Mouse (Mus musculus) neural tube, embryonic 13.5 days (tissue): ENCODE measurements around the gene Eif2a. TPM values are rescaled to one million over a fixed set of nuclear protein-coding genes. Genes with fewer than 3 reads are reported as not detected.
"Not testable (repeated sequence)": the region's sequence is repeated elsewhere in the genome, so short reads cannot be mapped to it uniquely, and the experiment has no call there.

Experiments used
- ATAC-seq: fragments of 200-750 bp; cut with Nextera tagmentation; 2 replicates; pipeline ENCODE4 v1.8.0; 2017; ENCODE audit warnings: low read depth, mild to moderate bottlenecking, moderate TSS enrichment, moderate library complexity
- H3K27ac ChIP-seq: fragments of 300-500 bp; sonication (generic); replicated peaks from 2 replicates; pipeline ENCODE4 v1.5.1; 2015; ENCODE audit warnings: moderate library complexity, mild to moderate bottlenecking, inconsistent platforms
- H3K27me3 ChIP-seq: fragments of 300-500 bp; sonication (generic); 2 replicates; pipeline ENCODE4 v1.6.1; 2015; ENCODE audit warnings: mild to moderate bottlenecking, inconsistent platforms
- H3K36me3 ChIP-seq: fragments of 300-500 bp; sonication (generic); 2 replicates; pipeline ENCODE4 v1.6.1; 2015; ENCODE audit warnings: mild to moderate bottlenecking, inconsistent platforms
- H3K4me1 ChIP-seq: fragments of 300-500 bp; sonication (generic); replicated peaks from 2 replicates; pipeline ENCODE4 v1.6.1; 2015; ENCODE audit warnings: inconsistent platforms
- H3K4me2 ChIP-seq: fragments of 300-500 bp; sonication (generic); 2 replicates; pipeline ENCODE4 v1.6.1; 2015; ENCODE audit warnings: inconsistent platforms, mild to moderate bottlenecking, moderate library complexity
- H3K4me3 ChIP-seq: fragments of 300-500 bp; sonication (generic); 2 replicates; pipeline ENCODE4 v1.5.1; 2015; ENCODE audit warnings: mild to moderate bottlenecking, inconsistent platforms
- H3K9ac ChIP-seq: fragments of 300-500 bp; sonication (generic); 2 replicates; pipeline ENCODE4 v1.6.1; 2015; ENCODE audit warnings: moderate library complexity, mild to moderate bottlenecking, inconsistent platforms
- H3K9me3 ChIP-seq: fragments of 300-500 bp; sonication (generic); 2 replicates; pipeline ENCODE4 v1.6.1; 2016; ENCODE audit warnings: inconsistent platforms
- WGBS: fragments of 180-500 bp; shearing (Covaris S2); methylation state at CpG from one replicate; pipeline ENCODE4 v1.1.7; 2015; 5-methylcytosine and 5-hydroxymethylcytosine counted together
- polyA plus RNA-seq: library from polyadenylated mRNA; unstranded; fragments of >200 nt; fragmentation: Nextera tagmentation; extraction: Ambion mirVana; gene quantifications from 2 replicates; pipeline ENCODE4 v1.2.1, GENCODE M21; 2015

Eif2a gene
- polyA plus RNA-seq, 1 experiment from 2014 or later: 44.1 TPM

DNA sequence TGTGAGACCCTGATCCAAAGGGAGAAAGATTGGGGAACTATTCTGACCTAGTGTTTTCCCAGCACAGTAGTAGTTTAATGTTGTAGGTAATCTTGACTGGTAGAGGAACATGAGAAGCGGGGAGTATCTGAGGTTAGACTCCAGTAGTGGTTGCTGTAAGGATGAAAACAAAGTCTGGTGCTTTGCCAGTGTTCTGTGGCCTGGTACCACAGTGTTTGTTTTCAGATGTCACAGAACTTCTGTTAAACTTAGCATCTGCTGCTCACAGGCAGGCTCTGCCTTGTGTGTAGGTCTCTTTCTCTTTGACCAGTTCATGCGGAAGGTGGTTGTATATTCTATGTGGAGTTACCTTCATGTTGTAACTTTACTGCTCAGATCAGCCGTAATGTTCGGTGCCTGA, 55.9 kb downstream of the Eif2a start:
- Histone ChIP-seq H3K9ac (no peak overlapping the region), H3K4me3 (no peak overlapping the region), H3K4me1 (peaks cover 35% of the 10 kb centered on the region), H3K9me3 (no peaks in the 10 kb centered on the region), H3K27ac (no peak overlapping the region), H3K36me3 (peaks cover 14% of the 10 kb centered on the region), H3K4me2 (no peak overlapping the region), H3K27me3 (no peaks in the 10 kb centered on the region)
- WGBS: 88% methylated on average over 4 of the region's 4 CpGs
- ATAC-seq: no peak

DNA sequence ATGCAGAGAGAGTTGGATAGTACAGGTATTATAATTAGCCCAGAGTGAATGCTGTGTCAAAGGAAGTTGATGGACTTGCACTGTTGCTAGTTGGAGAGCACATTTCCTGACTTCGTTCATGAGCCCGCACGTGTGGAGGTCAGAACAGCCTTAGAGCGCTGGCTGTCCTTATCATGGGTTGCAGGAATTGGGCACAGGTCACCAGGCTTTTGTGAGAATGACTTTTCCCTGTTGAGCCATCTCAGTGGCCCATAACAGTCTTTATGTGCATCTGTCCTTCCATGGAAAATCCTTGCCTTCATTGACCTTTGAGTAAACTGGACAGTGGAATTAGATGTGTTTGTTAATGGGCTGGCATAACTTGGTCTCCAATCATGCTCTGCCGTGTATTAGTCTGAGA, 56.7 kb downstream of the Eif2a start:
- no peaks in the 10 kb centered on the region for H3K9me3 ChIP-seq
- no peak for ATAC-seq
- 90% methylated on average over 5 of the region's 5 CpGs for WGBS
- H3K4me3 ChIP-seq: no peak overlapping the region
- peaks cover 35% of the 10 kb centered on the region for H3K4me1 ChIP-seq
- H3K4me2 ChIP-seq: no peak overlapping the region
- no peak overlapping the region for H3K27ac ChIP-seq
- peaks cover 22% of the 10 kb centered on the region for H3K36me3 ChIP-seq
- no peaks in the 10 kb centered on the region for H3K27me3 ChIP-seq
- no peak overlapping the region for H3K9ac ChIP-seq

DNA sequence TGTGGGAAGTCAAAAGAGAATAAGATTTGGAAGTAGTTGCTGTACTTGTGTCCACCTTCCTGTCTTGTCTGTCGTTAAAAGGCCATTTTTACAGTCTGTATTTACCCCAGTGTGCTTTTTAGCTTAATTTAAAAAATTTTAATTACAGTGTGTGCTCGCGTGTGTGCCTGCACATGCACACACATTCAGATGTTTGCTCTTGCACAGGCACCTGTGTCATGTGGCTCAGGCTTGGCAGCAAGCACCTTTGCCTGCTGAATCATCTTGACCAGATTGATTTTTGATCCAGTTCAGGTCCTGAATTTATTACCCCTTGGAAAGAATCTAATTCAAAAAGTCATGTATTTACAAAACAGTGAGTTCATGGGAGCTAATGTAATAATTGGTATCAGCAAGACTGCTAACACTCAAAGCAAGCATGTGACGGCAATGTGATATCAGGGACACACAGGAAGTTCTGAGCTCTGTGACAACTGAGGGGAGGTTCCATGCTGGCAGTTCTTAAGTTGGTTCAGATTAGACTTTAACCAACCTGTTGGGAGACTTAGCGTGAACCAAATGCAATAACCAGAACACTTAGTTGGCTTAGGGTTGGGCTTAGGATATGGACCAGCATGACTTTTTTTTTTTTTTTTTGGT, 57.3 kb downstream of the Eif2a start:
- ATAC-seq: no peak
- whole genome bisulfite sequencing: 86% methylated on average over 5 of the region's 5 CpGs

DNA sequence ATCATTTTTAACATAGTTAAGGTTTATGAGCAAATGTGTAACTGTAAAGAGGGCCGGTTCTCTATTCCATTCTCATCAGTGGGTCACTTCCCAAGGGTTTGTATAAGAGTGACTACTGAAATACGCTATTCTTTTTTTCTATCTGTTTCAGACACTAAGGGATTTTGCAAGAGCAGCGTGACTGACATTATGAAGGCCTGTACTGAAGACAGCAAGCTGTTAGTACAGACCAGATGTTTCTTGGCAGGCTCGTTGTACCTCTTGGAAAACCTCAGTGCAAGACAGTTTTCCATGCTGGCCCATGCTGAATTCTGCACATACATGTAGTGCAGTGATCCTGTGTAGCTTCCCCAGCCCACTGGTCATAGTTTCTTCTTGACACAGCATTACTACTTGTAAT, 64.9 kb downstream of the Eif2a start:
- H3K27ac ChIP-seq, ATAC-seq, H3K4me2 ChIP-seq, H3K4me1 ChIP-seq, H3K27me3 ChIP-seq, H3K9ac ChIP-seq, H3K9me3 ChIP-seq, H3K4me3 ChIP-seq: not testable (repeated sequence)
- 93% methylated on average over 4 of the region's 4 CpGs for WGBS
- H3K36me3 ChIP-seq: peaks cover 61% of the 10 kb centered on the region

More for the DNA sequence above, 57.3 kb downstream of the Eif2a start:
- no peak overlapping the region for H3K9ac ChIP-seq
- no peaks in the 10 kb centered on the region for H3K27me3 ChIP-seq
- no peak overlapping the region for H3K4me3 ChIP-seq
- H3K4me1 ChIP-seq: peaks cover 31% of the 10 kb centered on the region
- H3K4me2 ChIP-seq: no peak overlapping the region
- H3K9me3 ChIP-seq: no peaks in the 10 kb centered on the region
- H3K36me3 ChIP-seq: peaks cover 28% of the 10 kb centered on the region
- no peak overlapping the region for H3K27ac ChIP-seq

DNA sequence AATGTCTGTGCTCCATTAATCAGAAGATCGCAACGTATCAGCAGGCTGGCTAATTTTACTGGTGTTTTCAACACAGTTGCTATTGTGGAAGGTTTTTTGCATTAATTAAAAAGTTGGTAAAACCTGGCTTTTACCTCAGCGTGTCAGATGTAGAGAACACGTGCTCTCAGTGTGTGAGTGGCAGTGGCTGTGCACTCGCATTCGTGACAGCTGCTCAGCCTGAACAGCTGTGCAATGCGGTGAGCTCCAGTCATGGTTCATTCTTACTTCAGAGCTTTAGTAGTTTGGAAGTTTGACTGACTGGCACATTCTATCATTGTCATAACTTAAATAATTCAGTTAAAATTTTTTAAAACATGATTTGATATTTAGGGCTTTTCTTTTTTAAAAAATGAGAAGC, 67.0 kb downstream of the Eif2a start:
- not testable (repeated sequence) for H3K4me1 ChIP-seq, H3K27me3 ChIP-seq, H3K4me3 ChIP-seq, H3K9me3 ChIP-seq, ATAC-seq, H3K4me2 ChIP-seq, H3K9ac ChIP-seq, H3K27ac ChIP-seq
- H3K36me3 ChIP-seq: peaks cover 50% of the 10 kb centered on the region
- 77% methylated on average over 7 of the region's 7 CpGs for WGBS

DNA sequence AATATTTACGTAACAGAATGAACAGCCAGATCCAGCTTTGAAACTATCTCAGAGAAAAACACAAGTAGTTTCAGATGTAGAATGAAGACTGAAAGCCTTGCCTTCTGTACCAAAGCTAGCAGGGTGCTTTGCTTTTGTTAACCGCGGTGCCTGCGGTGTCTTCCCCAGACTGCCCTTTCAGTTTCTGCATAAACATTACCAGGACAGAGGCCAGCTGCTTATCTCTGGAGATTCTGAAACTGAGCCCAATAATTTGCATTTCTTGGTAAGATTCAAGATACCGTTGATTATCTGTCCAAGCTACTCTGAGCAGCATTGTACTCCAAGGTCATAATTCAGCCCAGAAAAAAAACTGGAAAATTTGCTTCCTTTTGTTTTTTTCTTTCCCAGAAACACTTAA, 68.0 kb downstream of the Eif2a start:
- H3K4me2 ChIP-seq: no peak overlapping the region
- 43% methylated on average over 5 of the region's 5 CpGs for WGBS
- no peak overlapping the region for H3K27ac ChIP-seq
- H3K9me3 ChIP-seq: no peaks in the 10 kb centered on the region
- H3K4me3 ChIP-seq: no peak overlapping the region
- no peak for ATAC-seq
- no peaks in the 10 kb centered on the region for H3K4me1 ChIP-seq
- peaks cover 53% of the 10 kb centered on the region for H3K36me3 ChIP-seq
- no peak overlapping the region for H3K9ac ChIP-seq
- H3K27me3 ChIP-seq: no peaks in the 10 kb centered on the region

Other genes with a start within 250 kb of the Eif2a start
- gene Tsc22d2, start 111.1 kb upstream of the Eif2a start, polyA plus RNA-seq: 8.3 and 8.6 TPM in 2 replicates
- gene Serp1, start 71 bp downstream of the Eif2a start, polyA plus RNA-seq: 81.1 and 89.5 TPM in 2 replicates
- 21.5 and 25.2 TPM in 2 replicates for gene Selenot, start 50.8 kb downstream of the Eif2a start, polyA plus RNA-seq
- gene Erich6, start 111.4 kb downstream of the Eif2a start, polyA plus RNA-seq: 0.14 and 0.17 TPM in 2 replicates
- 7.8 and 9.2 TPM in 2 replicates for gene Siah2, start 166.6 kb downstream of the Eif2a start, polyA plus RNA-seq